Mouse (Mus musculus) ES-Bruce4 (cell line): ENCODE results near the gene Slc25a22.

Source experiments
- CTCF ChIP-seq: IDR thresholded peaks from one replicate; pipeline ENCODE4 v1.8.1; 2011; ENCODE audit warnings: low read depth, low read length
- EP300 ChIP-seq: IDR thresholded peaks from 2 replicates; pipeline ENCODE4 v1.6.1; 2011; ENCODE audit warnings: low read depth, low read length; ENCODE audit not compliant: insufficient read depth

GRCm38 (mm10) chr7:141390326-141391259 is 47.1 kb downstream of the Slc25a22 start:
- TF ChIP-seq CTCF (no peak), EP300 (no peak)
